Mouse (Mus musculus) CH12.LX (cell line): Measurements from ENCODE around the gene Plac9a. TPM values are rescaled to one million over a fixed set of nuclear protein-coding genes. Genes with fewer than 3 reads are reported as not detected.

Source experiments
- DNase-seq: peaks from one replicate; pipeline ENCODE4 v3.0.0-alpha.2; 2013; ENCODE audit errors: extremely low read depth
- H3K27ac ChIP-seq: 2 replicates; pipeline ENCODE4 v1.5.1; 2012; ENCODE audit warnings: low read depth, mild to moderate bottlenecking, control low read depth, moderate library complexity; ENCODE audit not compliant: insufficient read depth
- H3K27me3 ChIP-seq: replicated peaks from 2 replicates; pipeline ENCODE3; 2012; ENCODE audit warnings: inconsistent platforms
- H3K36me3 ChIP-seq, 2 experiments: replicated peaks in 1 of 2; 2 replicates each; pipeline versions ENCODE3 to v1.6.1; 2012; ENCODE audit warnings: inconsistent platforms in 1 of 2, low read length in 1 of 2, mild to moderate bottlenecking in 1 of 2, mixed read lengths in 1 of 2, moderate library complexity in 1 of 2; ENCODE audit not compliant: control insufficient read depth in 1 of 2, insufficient read depth in 1 of 2
- H3K4me1 ChIP-seq, 2 experiments: 2 replicates each; pipeline ENCODE4 v1.6.1; 2012; ENCODE audit warnings: inconsistent platforms in 1 of 2, moderate library complexity in 1 of 2; ENCODE audit not compliant: insufficient read depth in 2 of 2, control insufficient read depth in 1 of 2
- H3K4me2 ChIP-seq: 2 replicates; pipeline ENCODE4 v1.6.1; 2012; ENCODE audit warnings: low read depth, mild to moderate bottlenecking, control low read depth; ENCODE audit not compliant: poor library complexity, insufficient read depth, severe bottlenecking
- H3K4me3 ChIP-seq, 3 experiments: fragments of 150-350 bp in 1 of 3; sonication (generic) in 1 of 3; replicated peaks in 1 of 3; 2 replicates each; pipeline versions ENCODE3 to v1.5.1; 2011 to 2012; ENCODE audit warnings: low read depth in 2 of 3, low read length in 2 of 3, mild to moderate bottlenecking in 2 of 3, moderate library complexity in 2 of 3, control low read depth in 1 of 3, improper control_type of control experiment in 1 of 3, inconsistent platforms in 1 of 3, mixed read lengths in 1 of 3; ENCODE audit not compliant: poor library complexity in 1 of 3
- H3K79me2 ChIP-seq: replicated peaks from 2 replicates; pipeline ENCODE4 v1.6.1; 2012; ENCODE audit warnings: mild to moderate bottlenecking, moderate library complexity; ENCODE audit not compliant: control insufficient read depth, poor library complexity, insufficient read depth, severe bottlenecking; ENCODE audit errors: extremely low read depth
- H3K9ac ChIP-seq: 2 replicates; pipeline ENCODE4 v1.6.1; 2012; ENCODE audit warnings: low read depth, mild to moderate bottlenecking, control low read depth, moderate library complexity; ENCODE audit not compliant: insufficient read depth
- H3K9me3 ChIP-seq: replicated peaks from 2 replicates; pipeline ENCODE3; 2012; ENCODE audit warnings: low read length, inconsistent platforms, mixed read lengths
- CHD1 ChIP-seq: IDR thresholded peaks from 2 replicates; pipeline ENCODE4 v1.6.1; 2012; ENCODE audit warnings: low read depth, low read length, improper control_type of control experiment, inconsistent platforms
- CTCF ChIP-seq, 2 experiments: IDR thresholded peaks in 1 of 2; conservative IDR thresholded peaks in 1 of 2; 2 replicates each; pipeline ENCODE4 v1.5.1; 2011 to 2012; ENCODE audit warnings: low read depth in 2 of 2, low read length in 2 of 2, improper control_type of control experiment in 1 of 2, inconsistent platforms in 1 of 2, mild to moderate bottlenecking in 1 of 2, moderate library complexity in 1 of 2
- E2F4 ChIP-seq: IDR thresholded peaks from 2 replicates; pipeline ENCODE4 v1.6.1; 2011; ENCODE audit warnings: low read depth, low read length, improper control_type of control experiment; ENCODE audit not compliant: insufficient replicate concordance
- ETS1 ChIP-seq: conservative IDR thresholded peaks from 2 replicates; pipeline ENCODE4 v1.6.1; 2012; ENCODE audit warnings: low read depth, mild to moderate bottlenecking, inconsistent platforms, low read length, improper control_type of control experiment, moderate library complexity
- GABPA ChIP-seq: IDR thresholded peaks from 2 replicates; pipeline ENCODE4 v1.6.1; 2012; ENCODE audit warnings: low read depth, low read length, improper control_type of control experiment, inconsistent platforms; ENCODE audit not compliant: insufficient replicate concordance
- HCFC1 ChIP-seq: IDR thresholded peaks from 2 replicates; pipeline ENCODE4 v1.6.1; 2012; ENCODE audit warnings: low read depth, mild to moderate bottlenecking, inconsistent platforms, low read length, improper control_type of control experiment
- KAT2A ChIP-seq: IDR thresholded peaks from 2 replicates; pipeline ENCODE4 v1.6.1; 2012; ENCODE audit warnings: low read length, improper control_type of control experiment, inconsistent platforms; ENCODE audit not compliant: insufficient replicate concordance
- MAFK ChIP-seq: IDR thresholded peaks from 2 replicates; pipeline ENCODE4 v1.6.1; 2011; ENCODE audit warnings: low read length, improper control_type of control experiment; ENCODE audit not compliant: insufficient replicate concordance
- MAZ ChIP-seq: IDR thresholded peaks from 2 replicates; pipeline ENCODE4 v1.6.1; 2012; ENCODE audit warnings: low read depth, mild to moderate bottlenecking, inconsistent platforms, low read length, improper control_type of control experiment, moderate library complexity
- MEF2A ChIP-seq: IDR thresholded peaks from 2 replicates; pipeline ENCODE4 v1.6.1; 2014; ENCODE audit warnings: low read depth, mild to moderate bottlenecking, inconsistent platforms, low read length, improper control_type of control experiment, borderline replicate concordance
- MYC ChIP-seq: IDR thresholded peaks from 2 replicates; pipeline ENCODE4 v1.6.1; 2011; ENCODE audit warnings: low read depth, mild to moderate bottlenecking, improper control_type of control experiment, low read length
- PAX5 ChIP-seq: IDR thresholded peaks from 2 replicates; pipeline ENCODE4 v1.6.1; 2012; ENCODE audit warnings: low read length, inconsistent platforms, mixed read lengths
- RCOR1 ChIP-seq: conservative IDR thresholded peaks from 2 replicates; pipeline ENCODE4 v1.6.1; 2012; ENCODE audit warnings: low read depth, mild to moderate bottlenecking, inconsistent platforms, low read length, improper control_type of control experiment
- SIN3A ChIP-seq: IDR thresholded peaks from 2 replicates; pipeline ENCODE4 v1.6.1; 2012; ENCODE audit warnings: low read length, improper control_type of control experiment, inconsistent platforms
- ZKSCAN1 ChIP-seq: IDR thresholded peaks from 2 replicates; pipeline ENCODE4 v1.6.1; 2012; ENCODE audit warnings: low read depth, inconsistent platforms, low read length, improper control_type of control experiment, borderline replicate concordance
- dilution Hi-C: fragments of 300-500 bp; cut with MboI; formaldehyde crosslinking; loops from 2 replicates; pipeline ENCODE4 v1.14.3; 2020; ENCODE audit warnings: low sequenced_read_pairs; ENCODE audit not compliant: extremely low pct_unique_long_range_greater_than_20kb, extremely low pct_ligation_motif_present
- in situ Hi-C: fragments of 300-500 bp; cut with MboI; formaldehyde crosslinking; loops from 3 replicates; pipeline ENCODE4 v1.14.3; 2019; ENCODE audit warnings: low sequenced_read_pairs, low pct_ligation_motif_present, low pct_unique_long_range_greater_than_20kb, mixed read lengths
- polyA plus RNA-seq: library from polyadenylated mRNA; unstranded; fragments of >175 nt; gene quantifications from 2 replicates; pipeline ENCODE4 v1.2.1, GENCODE M21; 2012; ENCODE audit warnings: low read depth; ENCODE audit not compliant: insufficient read length
- total RNA-seq, 2 experiments: library from RNA; depleted of rRNA; stranded (reverse); fragments of 300-350 nt in 1 of 2; fragments of >200 nt in 1 of 2; gene quantifications; 2 replicates each; pipeline ENCODE4 v1.2.3; 2012 to 2014

The Plac9a gene
- total and polyA plus RNA-seq, 3 experiments, result not detected

- no peak overlapping the region for H3K27ac ChIP-seq
Measured at GRCm38 (mm10) chr14:25839791-25840190, 63.1 kb downstream of the Plac9a start.

GRCm38 (mm10) chr14:25838411-25838810 is 64.5 kb downstream of the Plac9a start:
- dilution Hi-C loops (no loop called here), in situ Hi-C loops (no loop called here)
- Histone ChIP-seq H3K4me1 (peaks cover 4 to 16% of the 10 kb centered on the region in 2 experiments), H3K36me3 (no peaks in the 10 kb centered on the region), H3K4me3 (no peak overlapping the region), H3K27me3 (no peaks in the 10 kb centered on the region), H3K79me2 (no peaks in the 10 kb centered on the region), H3K4me2 (no peak overlapping the region), H3K9ac (no peak overlapping the region), H3K9me3 (no peaks in the 10 kb centered on the region), H3K27ac (no peak overlapping the region)
- DNase-seq, result no peak
- TF ChIP-seq MYC (no peak), ZKSCAN1 (no peak), E2F4 (no peak)

More at GRCm38 (mm10) chr14:25839791-25840190, 63.1 kb downstream of the Plac9a start:
- H3K27me3 ChIP-seq, result no peaks in the 10 kb centered on the region
- in situ Hi-C loops, result no loop called here
- H3K36me3 ChIP-seq, result peaks cover 0 to 3% of the 10 kb centered on the region in 2 experiments
- dilution Hi-C loops, result no loop called here
- no peaks in the 10 kb centered on the region for H3K79me2 ChIP-seq
- peaks cover 4 to 16% of the 10 kb centered on the region in 2 experiments for H3K4me1 ChIP-seq
- no peak overlapping the region for H3K9ac ChIP-seq
- DNase-seq, result no peak
- no peak overlapping the region for H3K4me3 ChIP-seq
- no peaks in the 10 kb centered on the region for H3K9me3 ChIP-seq
- TF ChIP-seq PAX5, result no peak
- TF ChIP-seq ETS1, result no peak
- TF ChIP-seq MAFK, result no peak
- no peak for TF ChIP-seq RCOR1
- TF ChIP-seq CTCF (conservative IDR thresholded peaks at IDR 0.05 in 1 of 2, IDR thresholded peaks at IDR 0.05 in 1 of 2; ENCODE audit: low read depth in 2 of 2, low read length in 2 of 2), result no peak
- TF ChIP-seq HCFC1, result no peak
- TF ChIP-seq CHD1, result no peak
- TF ChIP-seq MEF2A, result no peak
- no peak for TF ChIP-seq KAT2A
- TF ChIP-seq SIN3A, result no peak
- no peak for TF ChIP-seq GABPA
- no peak for TF ChIP-seq MAZ
- TF ChIP-seq, all 38 proteins: peak for 0
- no peak overlapping the region for H3K4me2 ChIP-seq

Other genes starting within 250 kb of the Plac9a start
- 29.1 and 38.3 TPM in 2 replicates for gene Ppif, start 208.9 kb downstream of the Plac9a start, total RNA-seq (2012; rRNA removed)
- gene Ppif, start 208.9 kb downstream of the Plac9a start, total RNA-seq (2014; rRNA removed), result 50.3 and 52.9 TPM in 2 replicates
- gene Ppif, start 208.9 kb downstream of the Plac9a start, polyA plus RNA-seq, result 99.3 and 106 TPM in 2 replicates
- 0.04 and 0.08 TPM in 2 replicates for gene Zcchc24, start 134.1 kb downstream of the Plac9a start, total RNA-seq (2012; rRNA removed)
- 0.05 and 0.09 TPM in 2 replicates for gene Zcchc24, start 134.1 kb downstream of the Plac9a start, total RNA-seq (2014; rRNA removed)
- gene Zcchc24, start 134.1 kb downstream of the Plac9a start, polyA plus RNA-seq, result 0.40 and 0.44 TPM in 2 replicates
- 8.4 and 8.8 TPM in 2 replicates for gene Anxa11, start 60.9 kb downstream of the Plac9a start, total RNA-seq (2012; rRNA removed)
- 4.6 and 5.0 TPM in 2 replicates for gene Anxa11, start 60.9 kb downstream of the Plac9a start, total RNA-seq (2014; rRNA removed)
- gene Anxa11, start 60.9 kb downstream of the Plac9a start, polyA plus RNA-seq, result 31.4 and 35.0 TPM in 2 replicates
- 0.17 and 0.42 TPM in 2 replicates for gene Tmem254a, start 24.6 kb upstream of the Plac9a start, total RNA-seq (2012; rRNA removed)
- 0.80 and 0.82 TPM in 2 replicates for gene Tmem254a, start 24.6 kb upstream of the Plac9a start, total RNA-seq (2014; rRNA removed)
- gene Tmem254a, start 24.6 kb upstream of the Plac9a start, polyA plus RNA-seq, result 0.93 and 1.3 TPM in 2 replicates
- not detected in 2 replicates for gene Cphx1, start 35.2 kb upstream of the Plac9a start, total RNA-seq (2012; rRNA removed)
- not detected in 2 replicates for gene Cphx1, start 35.2 kb upstream of the Plac9a start, total RNA-seq (2014; rRNA removed)
- gene Cphx1, start 35.2 kb upstream of the Plac9a start, polyA plus RNA-seq, result not detected in 2 replicates
- gene Duxbl1, start 75.5 kb upstream of the Plac9a start, total RNA-seq (2012; rRNA removed), result not detected in 2 replicates
- gene Duxbl1, start 75.5 kb upstream of the Plac9a start, total RNA-seq (2014; rRNA removed), result not detected in 2 replicates
- not detected in 2 replicates for gene Duxbl1, start 75.5 kb upstream of the Plac9a start, polyA plus RNA-seq
- gene Gm9780, start 139.6 kb upstream of the Plac9a start, total RNA-seq (2012; rRNA removed), result not detected in 2 replicates
- gene Gm9780, start 139.6 kb upstream of the Plac9a start, total RNA-seq (2014; rRNA removed), result not detected in 2 replicates
- gene Gm9780, start 139.6 kb upstream of the Plac9a start, polyA plus RNA-seq, result not detected in 2 replicates
- gene Tmem254c, start 164.3 kb upstream of the Plac9a start, total RNA-seq (2012; rRNA removed), result 7.8 and 10.3 TPM in 2 replicates
- gene Tmem254c, start 164.3 kb upstream of the Plac9a start, total RNA-seq (2014; rRNA removed), result 14.1 and 15.2 TPM in 2 replicates
- gene Tmem254c, start 164.3 kb upstream of the Plac9a start, polyA plus RNA-seq, result 5.0 and 12.0 TPM in 2 replicates
- gene Cphx2, start 178.4 kb upstream of the Plac9a start, total RNA-seq (2012; rRNA removed), result not detected in 2 replicates
- not detected in 2 replicates for gene Cphx2, start 178.4 kb upstream of the Plac9a start, total RNA-seq (2014; rRNA removed)
- gene Cphx2, start 178.4 kb upstream of the Plac9a start, polyA plus RNA-seq, result not detected in 2 replicates
- gene Cphx3, start 179.2 kb upstream of the Plac9a start, total RNA-seq (2012; rRNA removed), result not detected in 2 replicates
- gene Cphx3, start 179.2 kb upstream of the Plac9a start, total RNA-seq (2014; rRNA removed), result not detected in 2 replicates
- gene Cphx3, start 179.2 kb upstream of the Plac9a start, polyA plus RNA-seq, result not detected in 2 replicates
- not detected in 2 replicates for gene Duxbl2, start 215.2 kb upstream of the Plac9a start, total RNA-seq (2012; rRNA removed)
- not detected in 2 replicates for gene Duxbl2, start 215.2 kb upstream of the Plac9a start, total RNA-seq (2014; rRNA removed)
- gene Duxbl2, start 215.2 kb upstream of the Plac9a start, polyA plus RNA-seq, result not detected in 2 replicates